Comparison of ENCODE assay signal across 8 mouse cellular contexts in the genomic region with DNA sequence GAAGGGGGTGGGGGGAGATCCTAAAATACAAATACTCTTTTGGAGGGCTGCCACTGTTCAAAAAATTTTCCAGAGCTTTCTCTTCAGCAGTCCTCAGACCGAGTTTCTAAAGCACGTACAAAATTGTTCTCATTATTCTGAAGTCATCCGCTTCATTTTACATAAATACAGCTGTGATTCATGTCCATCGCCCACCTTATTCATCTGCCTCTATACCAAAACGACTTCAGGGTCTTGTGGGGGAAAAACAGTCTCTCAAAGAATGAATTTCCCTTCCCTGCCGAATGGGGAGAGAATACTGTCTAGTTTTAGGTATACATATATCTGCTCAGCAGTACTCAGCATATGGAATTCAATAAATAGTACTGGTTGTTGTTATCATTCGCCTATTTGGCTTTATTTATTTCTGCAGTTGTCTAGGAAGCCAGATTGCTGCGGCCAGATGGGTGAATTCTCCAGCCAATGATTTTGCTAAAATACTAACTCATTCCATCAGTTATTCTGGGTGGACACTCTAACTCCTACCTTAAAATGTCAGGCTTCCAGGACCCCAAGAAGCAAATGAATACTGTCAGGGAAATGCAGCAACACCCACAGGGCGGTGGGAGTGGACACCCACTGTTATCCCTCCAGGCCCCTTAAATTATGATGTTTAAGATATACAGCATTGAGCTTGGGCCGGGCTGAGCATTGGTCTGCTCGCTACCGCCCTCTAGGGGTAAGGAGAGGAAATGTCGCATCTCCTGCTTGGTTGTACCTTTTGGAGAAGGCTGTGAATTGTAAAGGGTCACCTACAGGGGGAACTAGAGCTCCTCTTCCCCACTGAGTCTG. TPM values are rescaled to one million over a fixed set of nuclear protein-coding genes. Genes with fewer than 3 reads are reported as not detected.
DNase-seq lines count a peak whose midpoint lies in the region; TF ChIP-seq lines count a peak whose summit lies in the region.

No protein-coding gene starts in this region.

- peak; percentile 29 for DNase-seq in gastrocnemius, adult 2 months
- no peak for DNase-seq in gastrocnemius, adult 8-10 months (ENCODE audit: low spot score in 2 of 2)
- peak; percentile 76 to 77 for DNase-seq in B cell, adult 2 months
- peak; percentile 37 for DNase-seq in adrenal gland, postnatal 25 days
- peak; percentile 57 for DNase-seq in embryo, embryonic 9.5 days (ENCODE audit: extremely low spot score)
- DNase-seq in kidney, postnatal 10 days = peak; percentile 45
- peak; percentile 51 for DNase-seq in lung, postnatal 14 days
- peak; percentile 17 to 71 for DNase-seq in spleen, postnatal 10 days (ENCODE audit: low spot score in 2 of 2)

- H3K4me3 ChIP-seq in gastrocnemius, adult 2 months = no peak overlapping the region

- no peak overlapping the region for H3K27ac ChIP-seq in gastrocnemius, adult 2 months

- peak; percentile 90 for TF ChIP-seq CTCF in gastrocnemius, adult 2 months (IDR thresholded peaks at IDR 0.05)

- intact Hi-C loops in gastrocnemius, adult 2 months (cut with DNase I) = no loop called here

RNA-seq across cellular contexts. Expression of a gene that starts 27.9 kb away (rescaled TPM):
- 1 to 10 TPM; 6.7 to 8.1 TPM for total RNA-seq in gastrocnemius, adult 2 months (2021)
- total RNA-seq in gastrocnemius, adult 8-10 months (2022) = 1 to 10 TPM; 6.8 to 8.8 (median 7.6) TPM
- 14.3 and 19.9 TPM in 2 replicates for total RNA-seq in adrenal gland, postnatal 25 days (2021)

Comparison
In these comparisons a context has a peak if more than half of its experiments do, and no peak if none do; other contexts are left out.
1. DNase-seq: peak in gastrocnemius, adult 2 months (single experiment), B cell, adult 2 months (2 of 2), adrenal gland, postnatal 25 days (single experiment), embryo, embryonic 9.5 days (single experiment), kidney, postnatal 10 days (single experiment), lung, postnatal 14 days (single experiment) and spleen, postnatal 10 days (2 of 2); none in gastrocnemius, adult 8-10 months (0 of 2).